Mouse (Mus musculus) forebrain, postnatal 0 days (tissue): ENCODE results near the gene 1810013L24Rik. TPM values are rescaled to one million over a fixed set of nuclear protein-coding genes. Genes with fewer than 3 reads are reported as not detected.

Source experiments
- ATAC-seq: fragments of 200-750 bp; cut with Nextera tagmentation; 2 replicates; pipeline ENCODE4 v1.8.0; 2017; ENCODE audit warnings: mild to moderate bottlenecking, moderate library complexity
- DNase-seq: peaks from one replicate; pipeline ENCODE4 v3.0.0-alpha.2; 2015
- H3K27ac ChIP-seq: fragments of 300-500 bp; sonication (generic); 2 replicates; pipeline ENCODE4 v1.5.1; 2014; ENCODE audit warnings: low read depth, mild to moderate bottlenecking, antibody characterized with exemption, low read length, moderate library complexity, mixed read lengths
- H3K27me3 ChIP-seq: fragments of 300-500 bp; sonication (generic); 2 replicates; pipeline ENCODE4 v1.6.1; 2014; ENCODE audit warnings: mild to moderate bottlenecking, low read length, mixed read lengths; ENCODE audit not compliant: insufficient read depth
- H3K36me3 ChIP-seq: fragments of 300-500 bp; sonication (generic); 2 replicates; pipeline ENCODE4 v1.6.1; 2014; ENCODE audit warnings: mild to moderate bottlenecking, moderate library complexity; ENCODE audit not compliant: insufficient read depth
- H3K4me1 ChIP-seq: fragments of 300-500 bp; sonication (generic); 2 replicates; pipeline ENCODE4 v1.6.1; 2014; ENCODE audit warnings: antibody characterized with exemption; ENCODE audit not compliant: insufficient read depth
- H3K4me2 ChIP-seq: fragments of 300-500 bp; sonication (generic); 2 replicates; pipeline ENCODE4 v1.6.1; 2014; ENCODE audit warnings: low read depth, mild to moderate bottlenecking, moderate library complexity
- H3K4me3 ChIP-seq: fragments of 300-500 bp; sonication (generic); 2 replicates; pipeline ENCODE4 v1.5.1; 2014; ENCODE audit warnings: low read depth, low read length, mixed read lengths
- H3K9ac ChIP-seq: fragments of 300-500 bp; sonication (generic); 2 replicates; pipeline ENCODE4 v1.6.1; 2014; ENCODE audit warnings: mild to moderate bottlenecking
- H3K9me3 ChIP-seq: fragments of 300-500 bp; sonication (generic); 2 replicates; pipeline ENCODE4 v1.6.1; 2016; ENCODE audit warnings: low read length
- CTCF ChIP-seq: sonication (generic); IDR thresholded peaks from 2 replicates; pipeline ENCODE4 v1.5.1; 2016; ENCODE audit warnings: antibody characterized with exemption, control low read depth, low read depth
- WGBS: fragments of 180-500 bp; shearing (Covaris S2); extraction: QIAGEN DNeasy Blood & Tissue Kit; methylation state at CpG from one replicate; pipeline ENCODE4 v1.1.7; 2014; 5-methylcytosine and 5-hydroxymethylcytosine counted together
- polyA plus RNA-seq: library from polyadenylated mRNA; unstranded; fragments of >200 nt; fragmentation: Nextera tagmentation; extraction: Ambion mirVana; gene quantifications from 2 replicates; pipeline ENCODE4 v1.2.1, GENCODE M21; 2015
- total RNA-seq: library from RNA; depleted of rRNA; stranded (reverse); fragments of >200 nt; gene quantifications from 2 replicates; pipeline ENCODE4 v1.2.3, GENCODE M21; 2014

1810013L24Rik gene
- total and polyA plus RNA-seq, 2 experiments from 2014 or later: 15.9 to 80.2 TPM

- Histone ChIP-seq H3K4me1 (peaks cover 4% of the 10 kb centered on the region; the same call in 1 of the 2 replicates), H3K4me2 (no peak overlapping the region)
Observed at GRCm38 (mm10) chr16:8848309-8849068, 18.6 kb downstream of the 1810013L24Rik start.

DNA sequence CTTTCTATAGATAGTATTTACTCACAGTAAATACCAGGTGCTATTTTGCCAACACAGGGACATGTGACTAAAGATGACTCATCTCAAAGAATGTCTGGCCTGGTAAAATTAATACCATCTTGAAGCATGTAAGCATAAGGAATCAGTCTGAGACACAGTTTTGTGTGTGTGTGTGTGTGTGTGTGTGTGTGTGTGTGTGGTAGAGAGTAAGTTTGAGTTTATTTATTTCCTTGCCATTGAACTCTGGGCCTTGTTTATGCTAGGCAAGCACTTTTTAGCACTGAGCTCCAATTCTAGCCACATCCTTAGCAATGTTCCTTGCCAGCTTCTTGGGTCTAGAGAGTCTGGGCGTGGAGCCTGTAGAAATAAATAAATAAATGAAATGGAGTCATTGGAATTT lies 20.0 kb downstream of the 1810013L24Rik start:
- Histone ChIP-seq H3K27ac (no peak overlapping the region), H3K4me1 (peaks cover 4% of the 10 kb centered on the region; the same call in 1 of the 2 replicates), H3K9ac (no peak overlapping the region), H3K4me3 (no peak overlapping the region), H3K4me2 (no peak overlapping the region), H3K27me3 (no peaks in the 10 kb centered on the region), H3K36me3 (peaks cover 4% of the 10 kb centered on the region; the same call in 1 of the 2 replicates), H3K9me3 (no peaks in the 10 kb centered on the region)
- no peak for TF ChIP-seq CTCF
- ATAC-seq: no peak
- WGBS: 69% methylated on average over 1 of the region's 1 CpGs
- no peak for DNase-seq

More at GRCm38 (mm10) chr16:8848309-8849068, 18.6 kb downstream of the 1810013L24Rik start:
- DNase-seq (no peak), ATAC-seq (no peak)
- H3K27me3 ChIP-seq: no peaks in the 10 kb centered on the region
- no peak overlapping the region for H3K27ac ChIP-seq
- no peak overlapping the region for H3K9ac ChIP-seq
- no peak overlapping the region for H3K4me3 ChIP-seq
- 94% methylated on average over 4 of the region's 4 CpGs for WGBS
- H3K36me3 ChIP-seq: peaks cover 10% of the 10 kb centered on the region
- TF ChIP-seq CTCF: no peak
- no peaks in the 10 kb centered on the region for H3K9me3 ChIP-seq

GRCm38 (mm10) chr16:8855143-8855542 lies 25.2 kb downstream of the 1810013L24Rik start:
- no peak overlapping the region for H3K27ac ChIP-seq
- no peak overlapping the region for H3K4me2 ChIP-seq
- H3K4me3 ChIP-seq: no peak overlapping the region
- H3K4me1 ChIP-seq: no peaks in the 10 kb centered on the region
- H3K27me3 ChIP-seq: no peaks in the 10 kb centered on the region
- no peak for ATAC-seq
- no peak for TF ChIP-seq CTCF
- H3K9ac ChIP-seq: no peak overlapping the region
- WGBS: 96% methylated on average over 2 of the region's 2 CpGs
- no peak for DNase-seq
- H3K36me3 ChIP-seq: peaks cover 7% of the 10 kb centered on the region
- no peaks in the 10 kb centered on the region for H3K9me3 ChIP-seq

DNA sequence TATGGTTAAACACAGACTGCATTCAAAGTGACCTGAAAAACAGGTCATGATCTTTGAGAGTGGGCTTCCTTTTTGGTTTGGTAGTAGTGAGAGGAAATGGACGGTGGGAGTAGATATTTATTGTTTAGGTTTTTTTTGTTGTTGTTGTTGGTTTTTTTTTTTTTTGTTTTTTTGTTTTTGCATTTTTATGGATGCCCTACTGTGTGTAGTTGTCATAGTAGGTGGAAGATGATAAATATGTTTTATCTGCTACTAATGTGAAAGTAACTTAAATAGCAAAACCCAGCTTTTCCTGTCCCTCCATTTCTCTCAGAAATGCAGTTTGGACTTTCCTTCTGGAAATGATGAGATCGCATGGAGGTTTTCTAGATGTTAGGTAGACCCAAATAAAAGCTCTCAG lies 26.9 kb downstream of the 1810013L24Rik start:
- no peak overlapping the region for H3K27ac ChIP-seq
- WGBS: 95% methylated on average over 2 of the region's 2 CpGs

DNA sequence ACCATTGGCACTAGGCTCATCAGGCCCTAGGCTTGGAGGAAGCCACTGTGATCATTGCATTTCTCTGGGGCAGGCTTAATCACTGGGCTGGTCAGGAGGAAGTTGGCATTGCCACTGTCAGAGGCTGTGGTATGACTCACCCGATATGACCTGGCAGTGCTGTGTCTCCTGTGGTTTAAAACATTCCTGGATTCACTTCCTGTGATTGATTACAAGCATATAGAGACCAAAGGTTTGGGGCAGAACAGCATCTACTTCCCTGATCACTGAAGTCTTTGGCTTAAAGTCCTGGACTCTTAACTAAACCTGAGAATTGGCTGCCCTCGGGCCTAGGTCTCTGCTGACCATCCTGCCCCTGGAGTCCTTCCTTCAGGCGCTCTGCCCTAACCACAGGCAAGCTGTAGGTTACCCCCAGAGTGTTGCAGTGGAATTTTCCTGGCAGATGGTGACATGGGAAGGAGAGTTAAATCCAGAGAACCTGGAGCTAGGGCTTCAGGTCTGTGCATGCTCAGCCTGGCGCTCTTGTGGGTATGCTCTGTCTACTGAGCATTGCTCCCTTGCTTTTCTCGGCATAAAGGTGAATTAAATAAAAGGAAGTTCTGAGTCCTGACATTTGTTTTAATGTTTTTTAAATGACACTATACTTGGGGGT lies 32.6 kb downstream of the 1810013L24Rik start:
- H3K9me3 ChIP-seq: no peaks in the 10 kb centered on the region
- no peaks in the 10 kb centered on the region for H3K27me3 ChIP-seq
- no peak overlapping the region for H3K4me2 ChIP-seq
- ATAC-seq (no peak), DNase-seq (no peak)
- 89% methylated on average over 5 of the region's 5 CpGs for WGBS
- TF ChIP-seq CTCF: no peak
- H3K9ac ChIP-seq: no peak overlapping the region
- H3K4me1 ChIP-seq: no peaks in the 10 kb centered on the region
- H3K4me3 ChIP-seq: no peak overlapping the region
- peaks cover 15% of the 10 kb centered on the region for H3K36me3 ChIP-seq
- H3K27ac ChIP-seq: no peak overlapping the region

More for the DNA sequence above, 26.9 kb downstream of the 1810013L24Rik start:
- H3K4me2 ChIP-seq: no peak overlapping the region
- DNase-seq (no peak), ATAC-seq (no peak)
- H3K4me1 ChIP-seq: no peaks in the 10 kb centered on the region
- no peak overlapping the region for H3K9ac ChIP-seq
- H3K36me3 ChIP-seq: peaks cover 14% of the 10 kb centered on the region
- TF ChIP-seq CTCF: no peak
- H3K27me3 ChIP-seq: no peaks in the 10 kb centered on the region
- H3K4me3 ChIP-seq: no peak overlapping the region
- no peaks in the 10 kb centered on the region for H3K9me3 ChIP-seq

GRCm38 (mm10) chr16:8864223-8864631 lies 34.3 kb downstream of the 1810013L24Rik start:
- DNase-seq: no peak
- Histone ChIP-seq H3K9me3 (no peaks in the 10 kb centered on the region), H3K4me3 (no peak overlapping the region), H3K4me1 (no peaks in the 10 kb centered on the region), H3K9ac (no peak overlapping the region), H3K27me3 (no peaks in the 10 kb centered on the region), H3K27ac (0 out of 2 replicates have a peak overlapping the region, but pooled peaks have one; percentile 21), H3K36me3 (peaks cover 15% of the 10 kb centered on the region), H3K4me2 (no peak overlapping the region)
- TF ChIP-seq CTCF: no peak
- ATAC-seq: no peak
- WGBS: 70% methylated on average over 4 of the region's 4 CpGs

DNA sequence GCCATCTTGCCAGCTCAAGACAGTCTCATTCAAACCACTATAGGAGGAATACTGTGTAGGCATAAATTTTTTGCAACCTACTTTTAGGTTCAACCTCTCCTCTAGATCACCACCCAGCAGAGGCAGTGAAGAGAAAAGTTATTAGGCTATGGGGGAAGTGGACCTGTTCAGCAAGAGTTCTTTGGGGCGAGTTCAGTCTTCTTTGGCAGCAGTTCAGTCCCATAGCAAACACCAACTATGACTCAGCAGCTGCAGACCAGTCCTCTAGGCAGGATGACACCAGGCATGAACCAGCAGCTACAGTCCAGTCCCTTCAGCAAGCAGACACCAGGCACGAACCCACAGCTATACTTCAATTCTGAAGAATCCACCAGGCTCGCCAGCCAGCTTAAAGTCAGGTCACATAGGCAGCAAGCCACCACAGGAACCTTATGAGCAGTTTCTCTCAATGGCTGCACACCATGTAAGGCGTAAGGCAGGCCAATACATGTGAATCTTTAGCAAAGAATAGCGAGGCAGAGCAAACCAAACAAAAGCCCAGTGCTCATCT lies 37.6 kb downstream of the 1810013L24Rik start:
- Histone ChIP-seq H3K36me3 (peaks cover under 1% of the 10 kb centered on the region; the same call in 1 of the 2 replicates), H3K4me3 (no peak overlapping the region), H3K27me3 (no peaks in the 10 kb centered on the region), H3K9me3 (no peaks in the 10 kb centered on the region), H3K9ac (no peak overlapping the region), H3K4me2 (no peak overlapping the region), H3K4me1 (no peaks in the 10 kb centered on the region), H3K27ac (no peak overlapping the region)
- ATAC-seq (no peak), DNase-seq (no peak)
- no peak for TF ChIP-seq CTCF
- 83% methylated on average over 5 of the region's 5 CpGs for WGBS
